Comparison of ENCODE assay signal across 6 mouse cellular contexts in genomic region chr12:82025901-82026633, GRCm38 (mm10).
DNase-seq lines count a peak whose midpoint lies in the region; ATAC-seq and TF ChIP-seq lines count a peak whose summit lies in the region.
"Not testable (repeated sequence)": the region's sequence is repeated elsewhere in the genome, so short reads cannot be mapped to it uniquely, and the experiment has no call there.

No protein-coding gene starts in this region.

- ATAC-seq in forebrain, embryonic 13.5 days: peak; percentile 84
- ATAC-seq in forebrain, postnatal 0 days: peak; percentile 93
- ATAC-seq in hindbrain, embryonic 13.5 days (ENCODE audit: low FRiP score): peak; percentile 83
- ATAC-seq in hindbrain, postnatal 0 days: peak; percentile 94
- ATAC-seq in midbrain, embryonic 14.5 days (ENCODE audit: low FRiP score, low TSS enrichment): peak; percentile 40; the same call in 1 of the 2 replicates
- ATAC-seq in neural tube, embryonic 13.5 days (ENCODE audit: low read depth): peak; percentile 40

- not testable (repeated sequence) for H3K4me2 ChIP-seq in forebrain, embryonic 13.5 days; forebrain, postnatal 0 days (ENCODE audit: low read depth); hindbrain, embryonic 13.5 days; hindbrain, postnatal 0 days (ENCODE audit: low read depth, low read length); midbrain, embryonic 14.5 days (ENCODE audit: low read length); neural tube, embryonic 13.5 days

- not testable (repeated sequence) for H3K9me3 ChIP-seq in forebrain, embryonic 13.5 days (replicated peaks); forebrain, postnatal 0 days (ENCODE audit: low read length); hindbrain, embryonic 13.5 days; hindbrain, postnatal 0 days (ENCODE audit: low read length); midbrain, embryonic 14.5 days (ENCODE audit: control insufficient read depth, low read length); neural tube, embryonic 13.5 days

- not testable (repeated sequence) for H3K4me1 ChIP-seq in forebrain, embryonic 13.5 days; forebrain, postnatal 0 days (ENCODE audit: insufficient read depth); hindbrain, embryonic 13.5 days (replicated peaks); hindbrain, postnatal 0 days (ENCODE audit: insufficient read depth, low read length); midbrain, embryonic 14.5 days (ENCODE audit: control insufficient read depth, insufficient read depth, low read length); neural tube, embryonic 13.5 days (replicated peaks)

- DNase-seq in forebrain, postnatal 0 days; hindbrain, postnatal 0 days (ENCODE audit: low spot score); midbrain, embryonic 14.5 days: not testable (repeated sequence)

- not testable (repeated sequence) for H3K4me3 ChIP-seq in forebrain, embryonic 13.5 days; forebrain, postnatal 0 days (ENCODE audit: low read depth, low read length); hindbrain, embryonic 13.5 days; hindbrain, postnatal 0 days (ENCODE audit: low read length); midbrain, embryonic 14.5 days (replicated peaks; ENCODE audit: low read depth, low read length); neural tube, embryonic 13.5 days

- H3K27me3 ChIP-seq in forebrain, embryonic 13.5 days; forebrain, postnatal 0 days (ENCODE audit: insufficient read depth, low read length); hindbrain, embryonic 13.5 days; hindbrain, postnatal 0 days (ENCODE audit: insufficient read depth, low read length); midbrain, embryonic 14.5 days (ENCODE audit: control insufficient read depth, insufficient read depth, low read length); neural tube, embryonic 13.5 days: not testable (repeated sequence)

- H3K9ac ChIP-seq in forebrain, embryonic 13.5 days; forebrain, postnatal 0 days; hindbrain, embryonic 13.5 days; hindbrain, postnatal 0 days (replicated peaks; ENCODE audit: low read length); midbrain, embryonic 14.5 days (replicated peaks; ENCODE audit: low read length); neural tube, embryonic 13.5 days: not testable (repeated sequence)

- H3K36me3 ChIP-seq in forebrain, embryonic 13.5 days (ENCODE audit: poor library complexity, severe bottlenecking); forebrain, postnatal 0 days (ENCODE audit: insufficient read depth); hindbrain, embryonic 13.5 days; hindbrain, postnatal 0 days (ENCODE audit: insufficient read depth, low read length); midbrain, embryonic 14.5 days (ENCODE audit: control insufficient read depth, insufficient read depth, low read length); neural tube, embryonic 13.5 days: not testable (repeated sequence)

- TF ChIP-seq CTCF in forebrain, postnatal 0 days (IDR thresholded peaks at IDR 0.05; ENCODE audit: low read depth); hindbrain, postnatal 0 days (IDR thresholded peaks at IDR 0.05; ENCODE audit: low read depth): not testable (repeated sequence)

- H3K27ac ChIP-seq in forebrain, embryonic 13.5 days; forebrain, postnatal 0 days (ENCODE audit: low read depth, low read length); hindbrain, embryonic 13.5 days; hindbrain, postnatal 0 days; midbrain, embryonic 14.5 days (replicated peaks; ENCODE audit: low read depth, low read length); neural tube, embryonic 13.5 days (replicated peaks): not testable (repeated sequence)

- WGBS in forebrain, embryonic 13.5 days: no CpG with 5 or more reads among the region's 6 CpGs
- no CpG with 5 or more reads among the region's 6 CpGs for WGBS in forebrain, postnatal 0 days
- no CpG with 5 or more reads among the region's 6 CpGs for WGBS in hindbrain, embryonic 13.5 days
- no CpG with 5 or more reads among the region's 6 CpGs for WGBS in hindbrain, postnatal 0 days
- WGBS in midbrain, embryonic 14.5 days: no CpG with 5 or more reads among the region's 6 CpGs
- no CpG with 5 or more reads among the region's 6 CpGs for WGBS in neural tube, embryonic 13.5 days

Comparison
In these comparisons a context has a peak if more than half of its experiments do, and no peak if none do; other contexts are left out.
1. ATAC-seq: peak in every context shown above with its lines; median percentile 94 in hindbrain, postnatal 0 days; 93 in forebrain, postnatal 0 days; 84 in forebrain, embryonic 13.5 days; 83 in hindbrain, embryonic 13.5 days; 40 in midbrain, embryonic 14.5 days; 40 in neural tube, embryonic 13.5 days.